8 mouse cellular contexts compared by ENCODE assay signal in the genomic region with DNA sequence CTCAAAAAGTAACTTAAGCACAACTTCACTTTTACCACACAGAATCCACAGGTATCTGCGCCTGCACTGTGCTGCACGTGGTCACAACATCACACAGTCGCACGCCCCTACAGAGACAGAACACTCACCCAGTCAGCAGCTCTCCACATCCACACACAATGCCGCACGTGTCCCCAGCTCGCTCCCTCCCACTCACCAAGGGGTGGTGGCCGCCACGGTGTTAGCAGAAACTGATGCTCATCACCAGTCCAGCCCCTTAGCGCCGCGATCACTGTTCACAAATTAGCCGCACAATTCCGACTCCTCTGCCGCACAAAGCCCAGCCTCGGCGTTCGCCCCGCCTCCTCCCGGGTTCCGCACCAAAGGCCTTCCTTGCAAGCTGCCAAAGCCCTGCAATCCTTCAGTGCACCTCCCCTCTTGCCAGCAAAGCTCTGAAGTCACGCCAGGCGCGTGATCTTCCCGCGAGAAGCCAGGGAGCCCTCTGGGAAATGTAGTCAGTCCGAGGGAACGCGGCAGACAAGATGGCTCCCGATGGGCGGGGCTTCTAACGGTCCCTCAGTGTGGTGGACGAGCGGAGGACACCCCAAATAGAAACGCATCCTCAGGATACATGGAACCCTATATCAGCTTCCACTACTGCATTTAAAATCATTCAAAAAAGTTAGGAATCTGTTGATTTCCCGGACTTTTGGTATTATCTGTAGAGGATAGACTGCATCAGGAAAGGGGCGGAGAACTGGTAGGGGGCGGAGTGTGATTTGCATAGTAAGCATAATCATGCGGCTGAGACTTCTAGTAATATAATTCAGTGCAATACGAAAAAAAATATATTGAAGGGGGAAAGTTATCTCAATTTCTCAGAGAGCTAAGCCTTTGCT. TPM values are rescaled to one million over a fixed set of nuclear protein-coding genes. Genes with fewer than 3 reads are reported as not detected.
DNase-seq lines count a peak whose midpoint lies in the region; ATAC-seq lines count a peak whose summit lies in the region.

A gene (minus strand): TSS at position 319 of the 878 bp plus-strand sequence.
A gene (minus strand): TSS at position 436 of the 878 bp plus-strand sequence.

- H3K27me3 ChIP-seq in lung, embryonic 16.5 days (ENCODE audit: control insufficient read depth, insufficient read depth, low read depth, low read length) = no peaks in the 10 kb centered on the region

- WGBS in lung, embryonic 16.5 days = under 1% methylated on average over 40 of the region's 40 CpGs

- peak; percentile 89 to 93 for ATAC-seq in hematopoietic stem cell, adult 5-6 weeks (replicated peaks in 1 of 2; ENCODE audit: insufficient read depth in 1 of 2, low FRiP score in 2 of 2, low TSS enrichment in 1 of 2, low read depth in 1 of 2, poor library complexity in 2 of 2, severe bottlenecking in 2 of 2)
- peak; percentile 92 for ATAC-seq in lung, embryonic 16.5 days (ENCODE audit: low read depth)

- H3K36me3 ChIP-seq in lung, embryonic 16.5 days (ENCODE audit: control insufficient read depth, insufficient read depth, low read length) = peaks cover 5% of the 10 kb centered on the region

- peak within 1 kb of the TSS; percentile 65 for H3K4me2 ChIP-seq in lung, embryonic 16.5 days (ENCODE audit: low read depth, low read length)

- no peaks in the 10 kb centered on the region for H3K9me3 ChIP-seq in lung, embryonic 16.5 days (ENCODE audit: control insufficient read depth, low read length)

- peak within 1 kb of the TSS; percentile 58 for H3K27ac ChIP-seq in lung, embryonic 16.5 days (ENCODE audit: low read length)

- peak within 1 kb of the TSS; percentile 74 for H3K4me3 ChIP-seq in lung, embryonic 16.5 days (ENCODE audit: low read length)

- H3K4me1 ChIP-seq in lung, embryonic 16.5 days (replicated peaks; ENCODE audit: control insufficient read depth, insufficient read depth, low read length) = peaks cover 15% of the 10 kb centered on the region

- DNase-seq in MEL-GATA-1-ER (ENCODE audit: extremely low read depth, low read depth) = peak; percentile 97
- peak; percentile 96 for DNase-seq in cerebellum, adult 8-10 months
- peak; percentile 98 for DNase-seq in forelimb bud, embryonic 11.5 days (ENCODE audit: low read depth, low spot score)
- DNase-seq in layer of hippocampus, adult 9-10 months (ENCODE audit: low spot score) = peak; percentile 92
- peak; percentile 85 for DNase-seq in ovary, postnatal 10 days (ENCODE audit: low spot score)
- peak; percentile 89 to 95 for DNase-seq in thymus, postnatal 10 days (ENCODE audit: low spot score in 2 of 2)

- H3K9ac ChIP-seq in lung, embryonic 16.5 days (ENCODE audit: low read length) = peak within 1 kb of the TSS; percentile 80

RNA-seq across cellular contexts. Expression of the first gene that starts in this region (rescaled TPM):
- not detected in 2 replicates for total RNA-seq in hematopoietic stem cell, adult 5-6 weeks (2017)
- polyA plus RNA-seq in lung, embryonic 16.5 days (2015; fragmentation: Nextera tagmentation; extraction: Ambion mirVana) = 1.2 and 1.5 TPM in 2 replicates

RNA-seq across cellular contexts. Expression of the second gene that starts in this region (rescaled TPM):
- total RNA-seq in hematopoietic stem cell, adult 5-6 weeks (2017) = 7.3 and 8.1 TPM in 2 replicates
- 6.9 and 7.6 TPM in 2 replicates for polyA plus RNA-seq in lung, embryonic 16.5 days (2015; fragmentation: Nextera tagmentation; extraction: Ambion mirVana)

Comparison
In these comparisons a context has a peak if more than half of its experiments do, and no peak if none do; other contexts are left out.
1. Peak in every context shown above with its lines: DNase-seq, ATAC-seq, H3K4me3 ChIP-seq and H3K27ac ChIP-seq.